9 mouse cellular contexts compared by ENCODE assay signal in genomic region chr6:121130773-121131172, GRCm38 (mm10). TPM values are rescaled to one million over a fixed set of nuclear protein-coding genes. Genes with fewer than 3 reads are reported as not detected.
DNase-seq lines count a peak whose midpoint lies in the region; ATAC-seq and TF ChIP-seq lines count a peak whose summit lies in the region.
"Had no signal": no experiment of that assay in that cellular context is flagged by ENCODE, and none has a peak within 500 bp of the region (broad histone marks: within the 10 kb centered on the region; RNA-seq: fewer than 3 reads in every experiment).

TSS of gene Mical3 (minus strand) at chr6:121130999.

- TF ChIP-seq POLR2A in liver, adult 2 months (IDR thresholded peaks at IDR 0.05; ENCODE audit: extremely low read depth, insufficient read depth, low read length) = no peak

- TF ChIP-seq CTCF in Patski (IDR thresholded peaks at IDR 0.05) = no peak
- TF ChIP-seq CTCF in liver, adult 2 months (IDR thresholded peaks at IDR 0.05; ENCODE audit: low read depth, low read length) = 0 out of 2 replicates have a peak, but pooled peaks have one; percentile 7

- no peak for ATAC-seq in Patski
- ATAC-seq in hindbrain, embryonic 16.5 days = peak; percentile 83

- 0% methylated on average over 17 of the region's 17 CpGs for WGBS in hindbrain, embryonic 16.5 days
- 3% methylated on average over 17 of the region's 17 CpGs for WGBS in liver, adult 2 months

- DNase-seq in CD4-positive helper T cell, adult 2 months (ENCODE audit: low read depth, low spot score) = peak; percentile 51
- no peak for DNase-seq in Patski (ENCODE audit: low read depth, low spot score)
- peak; percentile 71 to 74 for DNase-seq in cerebellum, postnatal 36 days
- peak; percentile 38 to 57 for DNase-seq in frontal cortex, postnatal 25 days (ENCODE audit: low spot score in 2 of 2)
- no peak for DNase-seq in liver, adult 2 months (ENCODE audit: extremely low read depth, low read depth, low spot score)
- DNase-seq in retina, postnatal 1 day = peak; percentile 71
- DNase-seq in spleen, postnatal 14 days (ENCODE audit: low spot score in 2 of 2) = no peak

- H3K9ac ChIP-seq in hindbrain, embryonic 16.5 days (ENCODE audit: low read depth, low read length) = peak within 1 kb of the TSS; percentile 81
- peak within 1 kb of the TSS; percentile 52 for H3K9ac ChIP-seq in liver, adult 2 months (ENCODE audit: low read depth, low read length)

- H3K4me2 ChIP-seq in hindbrain, embryonic 16.5 days (ENCODE audit: low read length) = peak within 1 kb of the TSS; percentile 73

- CTCF ChIA-PET in Patski (lab: Charles Lee) = interaction anchor here (0.6 to 2.4 kb wide), 12 partner anchors 9 to 227 kb away, joined by 3 to 25 read pairs (median 4); no protein-coding TSS in a partner anchor

- peaks cover 18% of the 10 kb centered on the region for H3K4me1 ChIP-seq in hindbrain, embryonic 16.5 days (ENCODE audit: control insufficient read depth, insufficient read depth, low read depth, low read length)
- no peaks in the 10 kb centered on the region for H3K4me1 ChIP-seq in liver, adult 2 months (ENCODE audit: control insufficient read depth, insufficient read depth, low read length)

- H3K36me3 ChIP-seq in hindbrain, embryonic 16.5 days (ENCODE audit: control insufficient read depth, insufficient read depth, low read length) = no peaks in the 10 kb centered on the region
- H3K36me3 ChIP-seq in liver, adult 2 months (ENCODE audit: control insufficient read depth, insufficient read depth, low read length) = no peaks in the 10 kb centered on the region

- H3K4me3 ChIP-seq in hindbrain, embryonic 16.5 days (ENCODE audit: low read length) = peak within 1 kb of the TSS; percentile 63
- H3K4me3 ChIP-seq in liver, adult 2 months (ENCODE audit: insufficient read depth, low read depth, low read length) = peak within 1 kb of the TSS; percentile 44

- POLR2A ChIA-PET in Patski (lab: Charles Lee) = no interaction called here

- peak within 1 kb of the TSS; percentile 95 for H3K27ac ChIP-seq in hindbrain, embryonic 16.5 days (ENCODE audit: low read depth, low read length)
- H3K27ac ChIP-seq in liver, adult 2 months (replicated peaks; ENCODE audit: insufficient read depth, low read depth, low read length) = no peak within 1 kb of the TSS
- H3K27ac ChIP-seq: macrophage had no signal

- no peaks in the 10 kb centered on the region for H3K9me3 ChIP-seq in hindbrain, embryonic 16.5 days (ENCODE audit: control insufficient read depth, low read length)

- H3K27me3 ChIP-seq in Patski = no peaks in the 10 kb centered on the region
- H3K27me3 ChIP-seq in hindbrain, embryonic 16.5 days (replicated peaks; ENCODE audit: control insufficient read depth, insufficient read depth, low read length) = no peaks in the 10 kb centered on the region
- H3K27me3 ChIP-seq in liver, adult 2 months (ENCODE audit: control insufficient read depth, insufficient read depth, low read length) = no peaks in the 10 kb centered on the region

- in situ Hi-C loops in Patski (cut with MboI; ENCODE audit: low pct_unique_long_range_greater_than_20kb) = loop anchor here (5.0 kb wide), 1 partner anchor 47 kb away; no protein-coding TSS in a partner anchor

- no peaks in the 10 kb centered on the region for H3K79me2 ChIP-seq in liver, adult 2 months (ENCODE audit: control insufficient read depth, insufficient read depth, low read length)

RNA-seq across cellular contexts. Expression of gene Mical3, which starts in this region (rescaled TPM):
- 47.3 TPM for polyA plus RNA-seq in Patski (2021)
- polyA plus RNA-seq in hindbrain, embryonic 16.5 days (2015; fragmentation: Nextera tagmentation; extraction: Ambion mirVana) = 31.4 and 32.9 TPM in 2 replicates
- total RNA-seq in liver, adult 2 months (2014; rRNA removed) = 5.8 and 9.0 TPM in 2 replicates
- 7.9 and 8.8 TPM in 2 replicates for polyA plus RNA-seq in liver, adult 2 months (2012; rRNA removed)

Comparison
In these comparisons a context has a peak if more than half of its experiments do, and no peak if none do; other contexts are left out.
1. DNase-seq: peak in CD4-positive helper T cell, adult 2 months (single experiment), cerebellum, postnatal 36 days (2 of 2), frontal cortex, postnatal 25 days (2 of 2) and retina, postnatal 1 day (single experiment); none in Patski (single experiment), liver, adult 2 months (single experiment) and spleen, postnatal 14 days (0 of 2).